Mouse (Mus musculus): ENCODE results near the gene 1110032A03Rik. TPM values are rescaled to one million over a fixed set of nuclear protein-coding genes. Genes with fewer than 3 reads are reported as not detected.
A peak's percentile ranks its signal among the peaks of the same experiment; 100 is the strongest.

1110032A03Rik gene
- polyA plus RNA-seq, 1 experiment from 2014 or later, result 42.3 TPM

- Histone ChIP-seq H3K27me3 (ENCODE audit: control insufficient read depth, insufficient read depth, low read length) (no peaks in the 10 kb centered on the region), H3K27ac (ENCODE audit: low read depth, low read length) (0 out of 2 replicates have a peak overlapping the region, but pooled peaks have one; percentile 73), H3K9me3 (ENCODE audit: control insufficient read depth, low read length) (no peaks in the 10 kb centered on the region), H3K4me1 (replicated peaks; ENCODE audit: control insufficient read depth, insufficient read depth, low read length) (peaks cover 2% of the 10 kb centered on the region; the same call in 1 of the 2 replicates), H3K9ac (ENCODE audit: low read depth, low read length) (peak overlapping the region; percentile 59), H3K4me2 (replicated peaks; ENCODE audit: low read depth, low read length) (peak overlapping the region; percentile 61), H3K4me3 (ENCODE audit: low read depth, low read length) (peak overlapping the region; percentile 55), H3K36me3 (ENCODE audit: control insufficient read depth, insufficient read depth, low read length) (no peaks in the 10 kb centered on the region)
- DNase-seq (ENCODE audit: low spot score) (no peak), ATAC-seq (ENCODE audit: low FRiP score) (peak; percentile 8; the same call in 1 of the 2 replicates)
- WGBS, result 6% methylated on average over 17 of the region's 17 CpGs
Observed at GRCm38 (mm10) chr9:50767531-50768106, 7.7 kb downstream of the 1110032A03Rik start.

GRCm38 (mm10) chr9:50763331-50763730 is 12.0 kb downstream of the 1110032A03Rik start:
- peak; percentile 51 for DNase-seq (ENCODE audit: low spot score)
- no peaks in the 10 kb centered on the region for H3K9me3 ChIP-seq (ENCODE audit: control insufficient read depth, low read length)
- no peaks in the 10 kb centered on the region for H3K36me3 ChIP-seq (ENCODE audit: control insufficient read depth, insufficient read depth, low read length)
- H3K4me2 ChIP-seq (replicated peaks; ENCODE audit: low read depth, low read length), result no peak overlapping the region
- no peaks in the 10 kb centered on the region for H3K27me3 ChIP-seq (ENCODE audit: control insufficient read depth, insufficient read depth, low read length)
- no peak overlapping the region for H3K27ac ChIP-seq (ENCODE audit: low read depth, low read length)
- H3K4me1 ChIP-seq (replicated peaks; ENCODE audit: control insufficient read depth, insufficient read depth, low read length), result peaks cover 2% of the 10 kb centered on the region; the same call in 1 of the 2 replicates
- WGBS, result 71% methylated on average over 1 of the region's 1 CpGs
- ATAC-seq (ENCODE audit: low FRiP score), result no peak
- no peak overlapping the region for H3K9ac ChIP-seq (ENCODE audit: low read depth, low read length)
- no peak overlapping the region for H3K4me3 ChIP-seq (ENCODE audit: low read depth, low read length)

GRCm38 (mm10) chr9:50761520-50762243 is 13.6 kb downstream of the 1110032A03Rik start:
- Histone ChIP-seq H3K4me3 (ENCODE audit: low read depth, low read length) (no peak overlapping the region), H3K27ac (ENCODE audit: low read depth, low read length) (no peak overlapping the region), H3K9me3 (ENCODE audit: control insufficient read depth, low read length) (no peaks in the 10 kb centered on the region), H3K27me3 (ENCODE audit: control insufficient read depth, insufficient read depth, low read length) (no peaks in the 10 kb centered on the region), H3K4me2 (replicated peaks; ENCODE audit: low read depth, low read length) (no peak overlapping the region), H3K9ac (ENCODE audit: low read depth, low read length) (no peak overlapping the region), H3K4me1 (replicated peaks; ENCODE audit: control insufficient read depth, insufficient read depth, low read length) (no peaks in the 10 kb centered on the region), H3K36me3 (ENCODE audit: control insufficient read depth, insufficient read depth, low read length) (no peaks in the 10 kb centered on the region)
- WGBS, result 74% methylated on average over 6 of the region's 6 CpGs
- ATAC-seq (ENCODE audit: low FRiP score), result no peak
- no peak for DNase-seq (ENCODE audit: low spot score)

GRCm38 (mm10) chr9:50756711-50757110 is 18.6 kb downstream of the 1110032A03Rik start:
- H3K9me3 ChIP-seq (ENCODE audit: control insufficient read depth, low read length), result no peaks in the 10 kb centered on the region
- 50% methylated on average over 5 of the region's 5 CpGs for WGBS
- H3K9ac ChIP-seq (ENCODE audit: low read depth, low read length), result no peak overlapping the region
- no peaks in the 10 kb centered on the region for H3K27me3 ChIP-seq (ENCODE audit: control insufficient read depth, insufficient read depth, low read length)
- H3K4me3 ChIP-seq (ENCODE audit: low read depth, low read length), result no peak overlapping the region
- no peaks in the 10 kb centered on the region for H3K4me1 ChIP-seq (replicated peaks; ENCODE audit: control insufficient read depth, insufficient read depth, low read length)
- DNase-seq (ENCODE audit: low spot score) (no peak), ATAC-seq (ENCODE audit: low FRiP score) (no peak)
- H3K27ac ChIP-seq (ENCODE audit: low read depth, low read length), result no peak overlapping the region
- H3K4me2 ChIP-seq (replicated peaks; ENCODE audit: low read depth, low read length), result no peak overlapping the region
- H3K36me3 ChIP-seq (ENCODE audit: control insufficient read depth, insufficient read depth, low read length), result no peaks in the 10 kb centered on the region

GRCm38 (mm10) chr9:50753947-50754346 is 21.4 kb downstream of the 1110032A03Rik start:
- no peak overlapping the region for H3K27ac ChIP-seq (ENCODE audit: low read depth, low read length)
- H3K9me3 ChIP-seq (ENCODE audit: control insufficient read depth, low read length), result no peaks in the 10 kb centered on the region
- H3K36me3 ChIP-seq (ENCODE audit: control insufficient read depth, insufficient read depth, low read length), result no peaks in the 10 kb centered on the region
- no peak overlapping the region for H3K4me2 ChIP-seq (replicated peaks; ENCODE audit: low read depth, low read length)
- WGBS, result 72% methylated on average over 7 of the region's 7 CpGs
- no peak overlapping the region for H3K4me3 ChIP-seq (ENCODE audit: low read depth, low read length)
- ATAC-seq (ENCODE audit: low FRiP score) (no peak), DNase-seq (ENCODE audit: low spot score) (no peak)
- no peaks in the 10 kb centered on the region for H3K27me3 ChIP-seq (ENCODE audit: control insufficient read depth, insufficient read depth, low read length)
- no peak overlapping the region for H3K9ac ChIP-seq (ENCODE audit: low read depth, low read length)
- no peaks in the 10 kb centered on the region for H3K4me1 ChIP-seq (replicated peaks; ENCODE audit: control insufficient read depth, insufficient read depth, low read length)

GRCm38 (mm10) chr9:50752784-50753615 is 22.3 kb downstream of the 1110032A03Rik start:
- no peak overlapping the region for H3K9ac ChIP-seq (ENCODE audit: low read depth, low read length)
- H3K4me1 ChIP-seq (replicated peaks; ENCODE audit: control insufficient read depth, insufficient read depth, low read length), result no peaks in the 10 kb centered on the region
- H3K9me3 ChIP-seq (ENCODE audit: control insufficient read depth, low read length), result no peaks in the 10 kb centered on the region
- no peak overlapping the region for H3K4me2 ChIP-seq (replicated peaks; ENCODE audit: low read depth, low read length)
- H3K27ac ChIP-seq (ENCODE audit: low read depth, low read length), result no peak overlapping the region
- ATAC-seq (ENCODE audit: low FRiP score), result no peak
- 73% methylated on average over 17 of the region's 17 CpGs for WGBS
- H3K4me3 ChIP-seq (ENCODE audit: low read depth, low read length), result no peak overlapping the region
- DNase-seq (ENCODE audit: low spot score), result no peak
- no peaks in the 10 kb centered on the region for H3K27me3 ChIP-seq (ENCODE audit: control insufficient read depth, insufficient read depth, low read length)
- H3K36me3 ChIP-seq (ENCODE audit: control insufficient read depth, insufficient read depth, low read length), result no peaks in the 10 kb centered on the region

GRCm38 (mm10) chr9:50752054-50752602 is 23.2 kb downstream of the 1110032A03Rik start, which contains the start of gene Hspb2:
Gene Hspb2 (minus strand): TSS chr9:50752354.
- Histone ChIP-seq H3K4me1 (replicated peaks; ENCODE audit: control insufficient read depth, insufficient read depth, low read length) (no peaks in the 10 kb centered on the region), H3K36me3 (ENCODE audit: control insufficient read depth, insufficient read depth, low read length) (no peaks in the 10 kb centered on the region), H3K9me3 (ENCODE audit: control insufficient read depth, low read length) (no peaks in the 10 kb centered on the region), H3K4me2 (replicated peaks; ENCODE audit: low read depth, low read length) (no peak within 1 kb of the TSS), H3K4me3 (ENCODE audit: low read depth, low read length) (no peak within 1 kb of the TSS), H3K27me3 (ENCODE audit: control insufficient read depth, insufficient read depth, low read length) (no peaks in the 10 kb centered on the region), H3K9ac (ENCODE audit: low read depth, low read length) (no peak within 1 kb of the TSS), H3K27ac (ENCODE audit: low read depth, low read length) (no peak within 1 kb of the TSS)
- ATAC-seq (ENCODE audit: low FRiP score), result no peak
- no peak for DNase-seq (ENCODE audit: low spot score)
- WGBS, result 71% methylated on average over 14 of the region's 14 CpGs

- Histone ChIP-seq H3K27me3 (ENCODE audit: control insufficient read depth, insufficient read depth, low read length) (no peaks in the 10 kb centered on the region), H3K4me2 (replicated peaks; ENCODE audit: low read depth, low read length) (no peak within 1 kb of the TSS), H3K9ac (ENCODE audit: low read depth, low read length) (no peak within 1 kb of the TSS), H3K4me1 (replicated peaks; ENCODE audit: control insufficient read depth, insufficient read depth, low read length) (0 out of 2 replicates have a peak, but pooled peaks cover 1% of the 10 kb centered on the region), H3K27ac (ENCODE audit: low read depth, low read length) (no peak within 1 kb of the TSS), H3K9me3 (ENCODE audit: control insufficient read depth, low read length) (no peaks in the 10 kb centered on the region), H3K4me3 (ENCODE audit: low read depth, low read length) (no peak within 1 kb of the TSS), H3K36me3 (ENCODE audit: control insufficient read depth, insufficient read depth, low read length) (no peaks in the 10 kb centered on the region)
- ATAC-seq (ENCODE audit: low FRiP score), result no peak
- 73% methylated on average over 22 of the region's 22 CpGs for WGBS
- DNase-seq (ENCODE audit: low spot score), result no peak
Observed at GRCm38 (mm10) chr9:50751323-50751722, 24.0 kb downstream of the 1110032A03Rik start, which contains the start of gene Cryab. Gene Cryab (plus strand): TSS chr9:50751325.

Measured in hindbrain, embryonic 11.5 days (tissue).